Mouse (Mus musculus) lung, postnatal 14 days (tissue): ENCODE measurements at regions not wholly inside any gene's neighbourhood (a gene's known extent, or its start where the extent isn't known, plus 50 kb on each side); places are given as distances from the start of the nearest gene placed in this dataset.

Experiments
- DNase-seq: peaks from one replicate; pipeline ENCODE4 v3.0.0; 2021

DNA sequence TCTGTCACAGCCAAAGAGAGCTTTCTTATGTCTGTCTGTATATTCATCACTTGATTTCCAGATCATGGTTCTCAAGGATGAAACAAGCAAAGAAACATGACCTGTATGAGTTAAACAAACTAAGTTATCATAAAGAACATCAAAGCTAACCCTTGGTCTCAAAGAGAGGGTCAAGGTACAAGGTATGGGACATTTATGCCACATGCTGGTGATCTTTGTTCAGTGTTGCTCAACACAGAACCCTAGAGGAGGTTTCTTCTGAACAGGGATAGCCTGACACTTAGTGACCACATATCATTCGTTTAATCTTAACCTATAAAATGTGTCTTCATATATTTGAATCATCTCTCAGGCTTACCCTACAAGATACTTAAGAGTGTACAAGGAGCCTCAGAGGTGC lies 170.6 kb upstream of the Lrig3 start:
- no peak for DNase-seq

DNA sequence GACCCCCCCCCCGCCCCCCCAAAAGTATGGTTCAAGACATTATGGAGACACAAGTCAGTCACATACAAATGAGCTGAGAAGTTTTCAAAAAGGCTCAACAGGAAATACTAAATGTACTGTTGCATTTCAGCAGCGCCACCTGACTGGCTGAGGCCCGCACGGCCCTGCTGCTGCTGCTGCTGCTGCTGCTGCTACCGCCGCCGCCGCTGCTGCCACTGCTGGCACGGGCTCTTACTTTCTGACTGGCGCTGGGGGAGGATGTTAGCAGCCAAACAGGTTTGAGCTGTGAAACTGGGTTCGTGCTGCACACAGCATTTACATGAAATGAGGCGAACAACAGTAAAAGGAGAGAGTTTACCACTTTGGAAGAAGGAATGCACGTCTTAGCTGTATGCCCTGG lies 167.3 kb upstream of the Lrig3 start:
- no peak for DNase-seq

DNA sequence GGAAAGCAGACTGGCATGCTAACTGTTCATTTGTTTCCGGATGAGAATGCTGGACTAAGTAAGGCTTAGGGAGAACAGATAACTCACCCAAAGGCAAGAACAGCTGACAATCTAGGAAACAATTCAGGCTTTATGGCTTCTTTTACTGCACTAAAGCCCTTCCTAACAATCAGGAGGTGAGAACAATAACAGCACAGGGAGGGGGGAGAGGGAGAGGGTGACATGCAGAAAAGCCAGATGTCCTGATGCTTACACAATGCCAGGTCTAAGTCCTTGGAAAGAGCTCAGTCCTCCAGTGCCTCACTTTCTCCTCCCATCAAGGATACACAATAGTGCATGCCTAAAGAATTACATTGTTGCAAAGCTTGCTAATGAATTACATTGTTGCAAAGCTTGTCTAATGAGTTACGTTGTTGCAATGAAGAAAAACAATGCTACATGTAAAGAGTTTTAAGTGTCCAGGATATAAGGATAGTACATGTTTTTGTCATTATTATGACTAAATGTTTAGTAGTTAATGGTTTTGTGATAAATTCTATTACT lies 165.3 kb upstream of the Lrig3 start:
- no peak for DNase-seq

DNA sequence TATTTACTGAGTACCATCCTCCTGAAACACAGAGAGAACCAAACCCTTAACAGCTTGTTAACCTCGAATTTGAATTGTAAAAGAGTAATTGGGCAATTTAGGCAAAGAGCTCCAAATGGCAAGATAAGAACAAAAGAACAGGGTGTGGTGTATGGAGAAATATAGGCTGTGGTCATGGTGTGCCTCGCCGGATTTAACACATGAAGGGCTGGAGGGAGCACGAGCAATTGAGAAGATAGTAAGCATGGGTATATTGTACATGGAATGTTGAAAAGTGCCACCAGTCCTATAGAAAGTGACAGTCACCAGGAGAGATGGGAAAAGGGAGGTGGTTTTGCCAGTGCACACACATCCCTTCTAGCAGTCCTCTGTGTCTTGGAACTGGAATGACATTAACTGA lies 164.5 kb upstream of the Lrig3 start:
- no peak for DNase-seq

DNA sequence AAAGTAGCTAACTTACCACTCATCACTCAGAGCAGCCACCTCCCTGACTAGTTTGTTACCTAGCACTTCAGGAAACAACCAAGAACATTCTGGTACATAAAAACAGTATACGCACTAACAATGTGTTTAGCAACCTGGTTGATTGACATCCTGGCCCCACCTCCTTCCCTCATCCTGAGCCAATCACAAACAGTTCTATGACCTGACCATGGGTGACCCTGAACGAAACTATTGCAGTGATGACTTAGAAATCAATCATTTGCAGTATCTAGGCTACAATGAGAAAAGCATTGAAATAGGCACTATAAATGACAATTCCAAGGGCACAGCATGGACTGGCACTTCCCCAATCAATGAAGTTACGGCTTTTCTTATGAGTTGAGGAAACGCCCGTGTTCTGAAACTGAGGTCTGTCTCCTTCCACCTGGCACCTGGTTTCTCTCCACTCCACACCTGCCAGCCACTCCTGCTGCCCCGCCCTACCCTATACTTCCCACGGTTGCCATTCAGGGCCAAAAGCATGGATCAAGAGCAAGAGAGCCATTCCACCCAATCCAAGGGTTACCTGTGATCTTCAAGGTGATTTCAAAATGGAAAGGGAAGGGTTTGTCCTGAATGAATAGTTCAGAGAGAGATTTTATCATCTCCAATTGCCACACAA lies 162.9 kb upstream of the Lrig3 start:
- no peak for DNase-seq

DNA sequence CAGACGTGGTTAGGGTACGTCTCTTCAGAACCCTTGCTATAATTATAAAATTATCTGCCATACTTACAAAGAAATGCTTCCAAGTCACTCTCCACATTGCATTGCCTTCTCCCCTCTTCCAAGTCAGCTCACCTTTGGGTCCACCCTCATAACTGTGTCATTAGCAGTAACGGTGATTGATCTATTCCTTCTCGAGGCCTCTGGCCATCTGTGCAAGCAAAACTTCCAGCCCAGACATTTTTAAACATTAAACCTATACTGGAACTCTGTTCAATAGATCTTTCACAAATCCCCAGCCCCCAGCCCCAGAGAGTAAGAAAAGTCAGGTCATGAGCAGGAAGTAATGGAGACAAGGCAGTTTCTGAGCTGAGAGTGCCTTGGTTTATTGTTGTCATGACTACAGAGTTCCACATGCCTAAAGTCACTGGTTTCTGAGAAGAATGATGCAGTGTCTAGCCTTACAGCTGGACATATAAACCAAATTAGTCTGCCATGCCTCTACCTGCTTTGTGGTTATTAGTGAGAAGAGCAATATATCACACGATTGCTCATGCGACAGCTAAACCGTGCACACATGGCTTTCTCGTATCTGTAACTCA lies 156.1 kb upstream of the Lrig3 start:
- no peak for DNase-seq

DNA sequence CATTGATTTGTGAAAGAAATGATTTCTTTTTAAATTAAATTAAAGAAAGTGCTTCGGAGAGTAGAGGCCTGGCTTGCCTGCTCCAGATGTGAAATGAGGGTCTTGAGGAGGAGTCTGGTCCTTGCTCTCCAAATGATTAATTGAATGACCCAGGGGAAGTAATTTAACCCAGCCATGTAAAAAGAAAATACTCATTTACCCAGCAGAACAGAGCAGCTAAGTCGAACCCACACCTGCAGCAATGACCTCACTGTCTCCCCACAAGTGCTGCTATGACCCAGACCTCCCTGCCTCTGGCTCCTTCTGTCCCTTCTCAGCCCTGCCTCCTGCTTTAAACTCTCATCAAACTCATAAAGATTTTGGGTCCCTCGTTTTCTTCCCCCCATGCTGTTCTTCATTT lies 155.4 kb upstream of the Lrig3 start:
- DNase-seq = no peak

DNA sequence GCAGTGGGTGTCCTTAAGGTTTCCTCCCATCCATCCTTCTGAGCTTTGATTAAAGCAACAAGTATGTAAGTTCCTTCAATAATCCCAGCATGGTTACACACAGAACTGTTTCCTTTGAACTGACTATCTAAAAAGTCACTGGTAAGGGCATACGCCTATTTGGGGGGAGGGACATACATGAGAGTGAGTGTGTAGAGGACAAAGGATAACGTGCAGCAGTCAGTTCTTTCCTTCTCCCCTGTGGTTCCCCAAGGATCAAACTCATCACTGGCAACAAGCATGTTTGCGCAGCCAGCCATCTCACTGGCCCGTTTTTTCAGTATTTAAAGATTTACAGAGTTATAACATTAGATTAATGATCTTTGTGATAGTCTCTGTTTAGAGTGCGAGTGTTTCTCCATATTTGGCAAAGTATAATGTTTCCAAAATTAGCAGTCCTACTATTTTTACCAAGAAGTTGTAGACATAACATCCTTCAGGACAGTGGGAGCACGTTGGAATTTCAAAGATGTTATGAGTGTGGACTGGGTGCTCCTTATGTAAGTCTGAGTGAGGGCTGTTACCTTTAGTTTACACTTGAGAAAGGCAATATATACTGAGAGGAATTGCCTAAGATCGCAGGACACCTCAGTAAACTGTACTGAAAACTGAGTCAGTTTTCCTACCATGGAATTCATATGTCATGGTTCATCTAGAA lies 151.6 kb upstream of the Lrig3 start:
- DNase-seq = no peak

DNA sequence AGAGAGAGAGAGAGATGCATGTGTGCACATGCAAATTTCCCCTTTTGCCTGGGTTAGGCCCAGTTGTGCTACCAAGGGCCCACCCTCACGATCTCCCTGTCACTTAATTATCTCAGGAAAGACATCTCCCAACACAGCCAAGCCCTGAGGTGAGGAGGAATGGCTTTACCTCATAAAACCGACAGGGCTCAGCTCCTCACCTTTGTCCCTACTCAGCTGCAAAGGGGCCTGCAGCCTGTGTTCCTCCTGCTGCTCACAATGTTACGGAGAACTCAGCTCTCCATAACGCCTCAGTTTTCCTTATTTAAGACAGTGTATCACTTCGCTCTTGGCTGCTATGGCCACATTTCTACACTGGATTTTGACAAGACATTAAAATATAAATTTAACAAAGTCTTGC lies 133.8 kb upstream of the Lrig3 start:
- no peak for DNase-seq

DNA sequence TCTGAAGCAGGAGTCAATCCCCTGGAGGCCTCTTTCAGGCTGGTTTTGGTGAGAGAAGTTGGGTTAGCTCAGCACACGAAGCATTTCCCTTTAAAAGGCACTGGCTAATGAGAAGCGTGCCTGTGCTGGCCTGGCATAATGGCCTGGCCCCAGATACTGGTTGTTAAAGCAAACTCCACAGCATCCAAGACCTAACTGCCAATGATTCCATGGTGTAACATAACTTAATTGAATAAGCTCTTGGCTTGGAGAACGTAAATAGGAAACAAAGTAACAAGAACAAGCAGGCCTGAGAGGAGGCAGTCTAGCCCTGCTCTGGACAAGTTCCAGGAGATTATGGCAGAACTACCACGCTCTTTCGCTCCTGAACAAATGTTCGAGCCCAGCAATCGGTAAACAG lies 133.2 kb upstream of the Lrig3 start:
- no peak for DNase-seq

DNA sequence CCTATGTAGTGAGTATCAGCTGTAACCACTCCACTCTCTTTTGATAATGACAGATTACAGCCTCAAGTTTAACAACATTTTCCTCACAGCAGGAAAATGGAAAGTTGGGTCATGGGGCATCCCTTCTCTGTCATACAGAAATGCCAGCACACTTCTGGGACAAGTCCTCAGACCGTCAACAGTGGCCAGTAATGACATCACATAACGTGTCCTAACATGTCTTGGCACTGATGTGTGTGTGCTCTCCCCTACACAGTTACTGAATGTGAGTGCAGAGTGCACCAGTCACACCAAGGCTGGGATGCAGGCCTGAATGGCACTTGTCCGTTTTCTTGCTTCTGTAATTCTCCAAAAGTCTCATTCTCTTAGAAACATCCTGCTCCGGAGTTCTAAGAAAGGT lies 132.0 kb upstream of the Lrig3 start:
- no peak for DNase-seq

DNA sequence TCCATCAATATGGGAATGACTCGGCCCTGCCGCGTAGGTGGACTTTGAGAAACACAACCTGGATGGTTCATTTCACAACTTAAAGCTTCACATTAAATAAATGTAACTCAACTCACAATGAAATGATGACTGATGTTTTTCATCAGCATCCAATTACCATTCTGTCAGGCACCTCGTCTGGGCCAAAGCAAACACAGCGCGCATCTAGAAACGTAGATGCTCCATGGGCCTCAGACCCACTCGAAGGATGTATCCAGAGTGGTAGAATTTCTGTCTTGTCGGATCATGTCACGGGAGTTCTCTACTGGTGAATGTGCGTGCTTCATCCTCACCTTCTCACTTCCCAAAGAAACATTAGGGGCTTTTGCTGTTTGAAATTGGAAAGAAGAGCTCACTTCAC lies 127.0 kb upstream of the Lrig3 start:
- no peak for DNase-seq

DNA sequence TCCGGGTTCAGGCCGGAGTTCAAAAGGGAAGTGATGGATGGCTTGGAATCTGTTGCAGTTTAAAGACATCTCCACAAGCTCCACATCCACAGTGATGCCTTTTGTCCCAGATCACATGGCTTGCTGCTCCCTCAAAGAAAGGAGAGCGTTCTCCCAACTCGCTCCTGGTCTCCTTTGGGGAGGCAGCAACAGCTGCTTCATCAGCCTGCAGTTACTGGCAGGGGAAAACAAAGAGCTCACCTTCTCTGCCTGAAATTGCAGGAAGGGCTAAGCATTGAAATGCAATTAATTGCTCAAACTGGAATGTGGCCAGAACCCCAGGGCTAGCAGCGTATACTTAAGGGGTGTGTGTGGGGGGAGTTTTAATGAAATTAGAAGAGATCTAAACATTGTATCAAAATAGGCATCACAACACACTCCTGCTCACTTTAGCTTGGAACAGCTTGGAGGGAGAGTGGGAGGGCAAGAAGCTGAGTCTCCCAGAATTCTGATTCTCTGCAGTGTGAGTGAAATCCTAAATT lies 126.3 kb upstream of the Lrig3 start:
- DNase-seq = no peak

DNA sequence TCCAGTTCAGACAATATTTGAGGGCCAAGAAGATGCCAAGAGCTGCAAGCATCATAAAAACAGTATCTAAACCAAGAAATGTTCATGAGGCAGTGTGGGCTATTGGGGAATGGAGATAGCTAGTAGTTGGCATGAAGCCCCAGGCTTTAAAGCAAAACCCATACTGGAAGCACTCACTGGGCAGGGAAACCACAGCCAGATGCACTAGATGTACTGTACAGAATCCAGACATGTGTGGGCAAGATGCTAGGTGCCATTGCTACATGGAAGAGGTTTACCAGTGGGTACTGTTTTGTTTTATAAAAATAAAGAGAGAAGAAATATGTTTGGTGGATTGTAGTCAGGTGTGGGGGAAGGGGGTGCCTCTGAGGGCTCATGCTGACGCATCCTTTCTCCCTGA lies 125.6 kb upstream of the Lrig3 start:
- no peak for DNase-seq

DNA sequence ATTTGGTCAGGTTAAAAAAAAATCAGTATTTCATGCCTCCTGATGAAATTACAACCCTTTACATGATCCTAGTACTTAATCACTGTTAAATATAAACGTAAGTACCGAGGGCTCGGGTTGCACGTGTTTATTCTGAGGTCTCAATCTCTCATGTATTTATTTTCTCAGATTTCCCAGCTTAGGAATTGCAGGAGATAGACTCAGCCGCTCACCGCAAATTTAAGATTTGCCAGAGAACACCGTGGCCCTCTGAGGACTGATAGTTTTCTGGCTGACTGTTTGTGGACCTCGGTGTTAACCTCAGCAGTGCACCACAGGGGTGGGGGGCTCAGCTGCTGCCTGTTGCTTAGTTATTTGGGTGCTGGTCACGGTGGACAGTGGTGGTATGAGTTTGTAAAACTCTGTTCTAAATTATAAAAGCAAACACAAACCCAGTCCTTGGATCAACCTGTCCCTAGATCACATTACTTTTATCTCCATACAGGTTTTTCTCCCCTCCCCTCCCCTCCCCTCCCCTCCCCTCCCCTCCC lies 121.6 kb upstream of the Lrig3 start:
- no peak for DNase-seq

DNA sequence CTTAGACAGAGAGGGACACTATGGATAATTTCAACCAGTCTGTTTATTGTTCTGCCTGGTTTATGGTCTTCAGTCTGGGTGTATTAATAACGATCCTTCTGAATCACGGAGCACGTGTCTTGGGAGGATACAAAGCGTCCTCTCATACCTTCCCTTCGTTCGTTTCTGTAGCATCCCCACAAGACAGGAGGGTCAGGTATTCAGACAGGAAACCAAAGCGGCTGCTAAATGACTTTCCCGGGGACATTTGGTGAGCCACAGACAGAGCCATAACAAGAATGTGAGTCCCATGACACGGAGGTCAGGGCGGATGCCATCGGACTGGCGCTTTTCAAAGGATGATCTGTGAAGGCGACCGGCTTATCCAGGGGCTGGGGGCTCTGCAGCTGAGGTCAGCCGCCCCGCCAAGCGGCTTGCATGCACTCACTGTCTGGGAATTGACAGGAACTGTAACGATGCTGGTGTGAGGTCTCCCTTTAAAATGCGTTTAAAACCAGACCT lies 120.9 kb upstream of the Lrig3 start:
- no peak for DNase-seq

DNA sequence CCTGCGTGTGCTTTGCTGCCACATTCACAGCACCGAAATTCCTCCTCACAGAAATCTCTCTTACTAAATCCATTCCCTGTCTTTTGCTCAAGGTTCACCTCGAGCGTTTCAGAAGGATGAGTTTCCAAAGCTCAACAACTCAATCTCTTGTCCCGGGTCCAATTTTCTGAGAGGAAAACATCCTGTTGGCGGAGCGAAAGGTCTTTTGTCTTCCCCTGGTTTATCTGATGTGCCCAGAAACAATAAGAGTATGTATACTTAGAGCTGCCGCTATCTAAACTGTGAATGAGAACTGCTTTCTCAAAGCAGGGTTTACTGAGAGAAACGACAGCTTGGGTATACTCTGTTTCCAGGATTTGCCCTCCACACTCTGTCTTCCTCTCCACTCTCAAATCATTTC lies 115.6 kb upstream of the Lrig3 start:
- peak; percentile 26 for DNase-seq

DNA sequence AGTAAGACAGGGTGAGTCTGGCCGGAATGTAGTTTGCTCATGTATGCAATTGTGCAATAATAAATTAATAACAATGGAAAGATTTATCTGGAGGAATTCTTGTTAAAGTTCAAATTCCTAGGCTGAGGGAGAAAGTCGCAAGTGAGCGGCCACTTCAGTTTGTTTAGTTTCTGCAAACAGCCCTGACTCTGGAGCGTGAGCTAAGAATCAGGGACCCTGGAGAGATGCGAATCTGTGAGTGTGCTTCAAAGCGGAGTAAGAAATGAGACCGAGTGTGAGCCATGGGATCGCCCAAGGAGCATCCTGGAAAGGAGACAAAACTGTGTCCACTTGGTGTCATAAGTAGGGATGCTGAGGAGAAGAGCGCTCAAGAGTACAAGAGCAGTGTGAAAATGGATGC lies 104.2 kb upstream of the Lrig3 start:
- DNase-seq = no peak

DNA sequence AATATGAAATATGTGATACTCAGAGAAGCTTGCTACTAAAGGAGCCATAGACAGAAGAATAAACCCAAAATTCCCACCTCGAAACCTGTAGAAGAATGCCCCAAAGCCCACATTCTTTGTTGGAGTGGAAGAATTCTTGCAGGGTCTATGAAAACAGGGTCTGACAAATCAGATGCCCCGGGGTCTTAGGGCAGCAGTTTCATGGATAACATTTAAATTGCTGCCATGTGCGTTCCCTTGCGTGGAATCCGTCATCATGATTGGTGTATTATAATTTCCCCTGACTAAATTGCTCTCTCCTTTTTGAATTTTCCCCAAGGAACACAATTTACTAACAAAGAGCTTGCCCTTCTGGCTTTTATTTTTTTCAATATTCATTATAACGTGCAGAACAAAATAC lies 99.6 kb upstream of the Lrig3 start:
- no peak for DNase-seq

DNA sequence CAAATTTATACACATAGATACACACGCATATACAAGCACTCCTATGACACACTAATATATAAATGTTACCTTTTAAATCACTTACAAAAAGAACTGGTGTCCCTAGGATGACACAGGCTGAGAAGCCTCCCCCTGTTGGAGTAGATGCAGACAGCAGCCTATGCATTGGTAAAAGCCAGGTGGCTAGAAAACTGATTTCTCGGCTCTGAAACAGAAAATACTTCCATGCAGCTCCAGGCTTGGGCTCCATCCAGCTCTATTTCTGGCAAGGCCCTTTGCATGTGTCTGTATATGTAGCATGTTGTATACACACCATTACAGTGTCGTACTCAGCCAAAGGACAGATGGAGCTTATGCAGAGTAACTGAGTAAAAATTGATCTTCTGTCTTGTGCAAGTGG lies 81.4 kb upstream of the Lrig3 start:
- DNase-seq = no peak

DNA sequence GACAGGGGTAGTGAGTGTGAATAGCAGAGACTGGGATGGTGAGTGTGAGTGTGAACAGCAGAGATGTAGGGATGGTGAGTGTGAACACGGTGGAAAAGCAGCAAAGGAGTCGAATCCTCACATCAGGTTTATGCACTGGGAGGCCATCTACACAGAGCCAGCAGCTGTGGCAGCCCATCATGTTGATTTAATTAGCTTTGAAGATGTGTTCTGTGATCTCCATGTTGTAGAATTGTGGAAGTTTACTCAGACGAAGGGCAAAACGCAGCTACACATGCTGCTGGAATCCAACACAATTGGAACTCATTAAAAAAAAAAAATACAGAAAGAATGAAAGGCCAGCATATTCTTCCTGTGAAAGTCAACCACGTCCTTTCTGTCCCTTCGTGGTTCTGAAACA lies 80.2 kb upstream of the Lrig3 start:
- DNase-seq = no peak

DNA sequence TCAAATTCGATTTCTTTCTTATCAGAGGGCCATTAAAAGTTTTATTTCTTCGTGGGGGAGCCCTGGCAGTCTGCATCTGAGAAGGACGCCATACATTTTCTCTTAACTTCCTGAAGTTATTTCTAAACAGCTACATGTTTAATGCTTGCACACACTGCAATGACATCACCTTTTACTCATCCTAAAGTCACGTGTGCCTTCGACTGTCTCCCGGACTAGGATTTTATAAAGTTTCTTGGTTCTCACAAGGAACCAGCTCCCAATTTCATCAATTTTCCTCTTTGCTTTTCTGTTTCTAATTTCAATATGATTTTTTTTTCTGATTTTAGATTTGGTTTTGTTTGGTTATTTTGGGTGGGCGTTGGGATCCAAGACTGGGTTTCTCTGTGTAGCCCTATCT lies 73.8 kb upstream of the Lrig3 start:
- no peak for DNase-seq

DNA sequence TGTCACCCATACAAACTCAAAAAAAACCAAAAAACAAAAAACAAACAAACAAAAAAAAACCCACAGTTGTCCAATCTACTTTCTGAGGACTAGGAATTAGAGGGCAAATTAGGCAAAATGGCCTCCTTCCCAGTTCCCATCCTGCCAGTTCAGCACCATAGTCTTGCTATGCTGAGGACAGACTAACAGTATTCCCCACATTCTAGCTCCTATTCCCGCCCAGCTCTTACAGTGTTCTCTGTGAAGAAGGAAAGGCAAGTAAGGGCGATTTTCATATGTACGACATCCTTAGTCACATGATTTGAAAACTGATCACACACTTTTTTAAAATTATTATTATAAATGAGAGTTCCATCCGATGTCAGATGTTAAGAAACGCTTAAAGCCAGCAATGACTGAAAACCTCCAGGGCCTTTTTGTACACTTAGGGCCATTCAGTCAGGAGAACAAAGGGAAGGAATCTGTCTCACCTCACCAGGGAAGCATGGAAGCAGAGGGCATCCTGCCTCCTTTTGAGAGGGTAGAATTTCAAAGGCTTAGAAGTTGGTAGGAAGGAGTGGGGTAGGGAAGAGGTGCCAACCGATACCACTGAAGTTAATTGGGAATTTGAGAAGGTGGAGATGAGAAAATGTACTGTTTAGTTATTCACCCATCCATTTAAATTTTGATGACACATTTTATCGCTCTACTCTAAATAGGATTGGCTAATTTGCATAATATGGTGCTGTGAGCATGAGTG lies 70.1 kb upstream of the Lrig3 start:
- DNase-seq = no peak
